Mouse (Mus musculus): Measurements from ENCODE around the gene Map3k5.
A peak's percentile ranks its signal among the peaks of the same experiment; 100 is the strongest.

DNA sequence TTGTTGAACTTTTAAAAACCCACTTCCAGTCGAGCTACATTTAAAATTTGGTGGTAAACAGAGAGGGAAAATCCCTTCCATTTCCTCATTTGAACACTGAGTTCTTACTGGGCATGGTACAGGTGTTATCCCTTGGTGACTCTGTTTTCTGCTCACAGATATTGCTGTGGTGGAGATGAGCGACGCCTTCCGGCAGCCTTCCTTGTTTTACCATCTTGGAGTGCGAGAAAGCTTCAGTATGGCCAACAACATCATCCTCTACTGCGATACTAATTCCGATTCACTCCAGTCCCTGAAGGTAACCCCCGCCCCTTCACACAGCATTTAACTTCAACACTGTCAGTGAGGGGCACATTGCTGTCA is 66.1 kb downstream of the Map3k5 start:
- TF ChIP-seq POLR2A (IDR thresholded peaks at IDR 0.05; ENCODE audit: low read depth, low read length) = peak; percentile 37; the same call in 1 of the 2 replicates
- peak in 1 of 2 experiments; percentile 85; a peak in 2 of 4 replicates for TF ChIP-seq CTCF (conservative IDR thresholded peaks at IDR 0.05 in 1 of 2, IDR thresholded peaks at IDR 0.05 in 1 of 2; ENCODE audit: low read depth in 2 of 2, low read length in 2 of 2)
- TF ChIP-seq EP300 (IDR thresholded peaks at IDR 0.05; ENCODE audit: low read length) = peak; percentile 84

Data from CH12.LX (cell line).